Mouse (Mus musculus) neural tube, embryonic 10.5 days (tissue): Measurements from ENCODE around the gene Grik4.
A peak's percentile ranks its signal among the peaks of the same experiment; 100 is the strongest.

Source experiments
- DNase-seq: peaks from one replicate; pipeline ENCODE4 v3.0.0-alpha.2; 2017; ENCODE audit warnings: low spot score; ENCODE audit errors: extremely low spot score

Grik4 gene

GRCm38 (mm10) chr9:42861238-42861637 is 83.1 kb downstream of the Grik4 start:
- DNase-seq = no peak

DNA sequence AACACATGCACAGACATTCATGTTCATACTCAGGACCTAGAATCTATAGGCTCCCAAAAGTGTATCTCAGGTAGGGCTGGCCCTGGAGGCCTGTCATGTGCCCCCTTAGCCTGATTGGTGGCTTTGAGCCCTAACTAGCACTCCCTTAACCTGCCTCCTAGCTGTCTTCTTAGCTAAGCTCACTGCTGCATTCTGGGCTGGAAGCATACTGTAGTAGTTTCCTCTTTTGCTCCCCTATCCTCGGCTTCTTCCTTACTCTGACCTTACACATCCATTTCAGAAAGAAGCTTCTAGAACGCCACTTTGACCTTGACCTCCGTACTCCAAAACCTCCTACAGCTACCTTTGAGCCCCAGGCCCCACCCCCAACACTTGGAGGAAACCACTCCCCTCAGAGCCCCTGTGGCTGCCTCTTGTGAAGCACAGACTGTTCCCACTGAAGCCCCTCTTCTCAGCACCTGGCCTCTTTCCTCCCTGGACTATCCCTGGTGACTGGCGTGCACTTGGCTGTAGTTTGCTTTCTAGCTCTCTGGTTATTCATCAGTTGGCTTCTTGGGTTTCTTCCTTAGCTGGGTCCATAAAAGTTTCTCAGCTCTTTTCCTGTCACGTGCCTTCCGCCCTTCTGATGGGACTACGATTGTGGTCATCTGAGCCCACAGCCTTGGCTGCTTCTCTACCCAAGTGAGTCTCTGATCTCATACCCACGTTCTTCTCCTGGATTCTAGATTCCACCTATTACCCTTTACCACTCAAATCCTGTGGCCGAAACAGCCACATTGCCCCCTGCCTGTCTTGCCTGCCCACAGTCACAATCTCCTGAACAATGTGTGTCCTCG is 84.1 kb downstream of the Grik4 start:
- DNase-seq = no peak

GRCm38 (mm10) chr9:42858998-42859690 is 85.1 kb downstream of the Grik4 start:
- no peak for DNase-seq

DNA sequence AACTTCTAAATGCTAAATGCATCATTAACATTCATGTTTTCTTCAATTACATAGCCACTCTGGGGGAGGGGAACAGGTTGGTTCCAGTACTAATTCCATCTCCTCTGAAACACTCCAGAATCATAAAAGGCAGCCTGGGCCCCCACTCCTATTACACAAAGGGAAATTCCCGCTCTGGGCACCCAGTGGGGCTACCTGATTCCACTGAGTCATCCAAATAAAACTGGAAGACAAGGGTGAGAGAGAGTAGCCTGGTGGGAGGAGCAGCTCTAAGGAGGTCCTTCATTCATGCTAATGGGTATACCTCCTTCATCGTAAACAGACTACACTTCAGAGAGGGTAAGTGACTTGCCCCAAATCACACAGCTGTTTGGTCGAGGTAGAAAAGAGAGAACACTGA is 85.7 kb downstream of the Grik4 start:
- no peak for DNase-seq

DNA sequence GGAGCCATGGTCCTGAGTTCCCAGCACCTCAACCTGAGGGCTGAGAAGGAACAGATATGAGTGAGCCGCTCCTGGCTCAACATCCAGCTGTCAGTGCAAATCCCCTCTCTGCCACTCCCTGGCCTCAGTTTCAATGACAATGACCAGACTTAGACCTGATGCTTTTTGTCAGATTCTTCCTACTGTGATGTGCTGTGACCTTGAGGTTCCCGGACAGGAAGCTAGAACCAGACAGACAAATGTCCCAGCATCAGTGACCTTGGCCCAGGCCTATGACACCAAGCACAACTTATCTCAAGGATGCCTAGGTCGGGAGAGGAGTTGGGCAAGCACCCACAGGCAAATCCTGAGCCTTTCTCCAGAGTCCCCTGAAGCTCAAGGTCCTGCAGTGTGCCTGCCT is 86.5 kb downstream of the Grik4 start:
- no peak for DNase-seq

GRCm38 (mm10) chr9:42853077-42853476 is 91.2 kb downstream of the Grik4 start:
- DNase-seq = no peak

DNA sequence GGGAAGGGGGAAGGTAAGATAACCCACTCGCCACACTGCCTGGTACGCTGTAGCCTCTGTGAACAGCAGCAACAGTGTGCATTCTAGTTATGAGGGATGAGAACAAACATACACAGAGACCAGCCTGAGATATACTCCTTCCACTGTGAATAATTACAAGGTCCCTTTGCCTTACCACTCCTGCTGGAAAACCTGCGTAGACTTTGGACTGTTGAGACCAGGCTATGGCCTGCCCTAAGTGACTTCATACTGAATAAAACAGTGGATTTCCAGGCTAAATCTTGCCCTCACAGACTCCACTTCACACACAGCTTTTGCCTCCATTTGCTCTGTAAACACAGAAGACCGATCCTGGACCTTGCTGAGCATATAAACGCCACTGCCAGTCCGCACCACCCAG is 94.2 kb downstream of the Grik4 start:
- no peak for DNase-seq

DNA sequence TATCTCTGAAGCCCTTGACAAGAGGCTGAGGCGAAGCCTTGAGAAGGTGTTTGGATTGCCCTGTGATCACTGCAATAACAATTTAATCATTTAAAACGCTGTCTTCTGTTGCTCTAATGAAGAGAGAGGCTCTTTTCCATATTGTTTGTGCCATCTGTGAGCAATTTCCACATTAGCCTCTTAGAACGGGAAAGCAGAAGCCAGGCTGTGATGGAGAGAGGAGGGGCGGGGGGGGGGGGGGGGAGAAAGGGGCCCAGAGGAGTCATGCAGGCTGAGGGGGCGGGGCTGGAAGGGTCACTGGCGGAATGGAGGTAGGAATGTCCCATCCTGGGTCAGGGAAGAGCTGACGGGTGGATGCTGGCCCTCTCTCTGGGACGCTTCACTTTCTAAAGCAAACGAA is 96.2 kb downstream of the Grik4 start:
- DNase-seq = no peak

- no peak for DNase-seq
These were observed 97.4 kb downstream of the Grik4 start for GRCm38 (mm10) chr9:42846676-42847425.

- no peak for DNase-seq
These were observed 98.2 kb downstream of the Grik4 start for GRCm38 (mm10) chr9:42846139-42846538.

DNA sequence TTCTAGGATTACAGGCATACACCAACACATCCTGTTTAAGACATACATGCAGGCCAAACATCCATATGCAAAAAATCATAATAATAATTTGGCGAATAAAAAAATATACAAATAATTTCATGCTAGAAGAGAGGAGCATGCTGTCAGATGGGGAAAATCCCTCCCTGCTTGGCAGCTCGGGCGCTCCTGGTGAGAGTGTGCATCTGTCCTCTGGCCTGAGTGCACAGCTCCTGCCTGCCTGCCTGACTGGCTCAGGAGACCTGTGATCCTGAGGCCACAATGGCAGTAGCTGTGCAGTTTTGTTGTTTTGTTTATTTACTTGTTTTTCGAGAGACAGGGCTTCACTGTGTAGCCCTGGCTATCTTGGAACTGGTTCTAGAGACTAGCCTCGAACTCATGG is 100.0 kb downstream of the Grik4 start:
- DNase-seq = no peak

DNA sequence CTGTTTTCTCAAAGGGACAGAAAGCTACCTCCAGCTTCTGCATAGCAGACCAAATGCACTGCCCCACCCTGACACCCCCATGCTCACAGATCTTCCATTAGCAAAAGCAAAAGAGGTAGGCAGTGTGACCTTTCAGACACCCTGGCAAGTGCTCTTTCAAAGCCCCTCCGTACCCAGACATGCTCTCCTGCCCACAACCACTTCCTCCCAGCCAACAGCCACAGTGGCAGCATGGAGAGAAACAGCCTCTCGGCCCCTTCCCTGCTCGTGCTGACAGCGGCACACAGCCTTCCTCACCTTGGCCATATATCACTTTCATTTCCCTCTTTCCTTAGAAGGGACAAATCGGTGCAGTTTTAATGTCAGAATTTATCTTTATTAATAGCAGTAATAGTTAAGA is 106.0 kb downstream of the Grik4 start:
- no peak for DNase-seq

GRCm38 (mm10) chr9:42837498-42837897 is 106.8 kb downstream of the Grik4 start:
- no peak for DNase-seq

DNA sequence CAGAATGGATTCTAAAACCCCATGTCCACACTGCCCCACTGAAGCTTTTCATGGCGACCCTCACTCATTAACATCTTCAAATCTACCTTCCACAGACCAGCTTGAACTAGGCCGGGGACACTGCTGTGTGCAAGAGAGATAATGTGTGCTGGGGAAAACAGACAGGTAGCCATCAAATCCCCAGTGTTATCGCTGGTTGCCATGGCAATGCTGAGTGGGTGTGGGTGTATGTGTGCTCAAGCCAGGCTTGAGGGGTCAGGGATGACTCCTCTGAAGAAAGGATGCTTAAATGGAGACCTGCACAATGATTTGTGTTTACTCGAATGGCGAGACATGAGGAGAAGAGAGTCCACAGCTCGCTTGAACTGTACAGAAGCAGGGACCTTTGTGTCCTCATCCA is 112.7 kb downstream of the Grik4 start:
- DNase-seq = no peak

- peak; percentile 42 for DNase-seq
These were observed 125.0 kb downstream of the Grik4 start for GRCm38 (mm10) chr9:42819247-42819646.

DNA sequence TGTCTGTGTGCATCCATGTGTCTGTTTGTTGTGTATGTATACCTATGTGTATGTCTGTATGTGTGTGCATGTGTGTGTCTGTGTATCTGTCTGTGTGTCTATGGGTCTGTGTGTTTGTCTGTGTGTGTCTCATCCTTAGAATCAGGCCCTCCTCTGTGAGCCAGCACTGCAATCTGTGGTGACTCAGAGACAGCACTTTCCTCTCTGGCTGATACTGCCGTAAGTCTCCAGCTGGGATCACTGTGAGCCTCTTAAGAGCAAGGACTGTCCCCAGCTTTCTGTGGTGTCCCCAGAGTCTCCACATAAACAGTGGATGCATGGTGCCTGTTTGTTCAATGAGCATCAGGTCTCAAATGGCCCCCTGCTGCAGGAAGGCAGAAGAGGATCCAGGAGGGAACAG is 127.5 kb downstream of the Grik4 start:
- DNase-seq = no peak

GRCm38 (mm10) chr9:42809146-42809545 is 135.1 kb downstream of the Grik4 start:
- DNase-seq = no peak

GRCm38 (mm10) chr9:42808394-42808793 is 135.9 kb downstream of the Grik4 start:
- no peak for DNase-seq

DNA sequence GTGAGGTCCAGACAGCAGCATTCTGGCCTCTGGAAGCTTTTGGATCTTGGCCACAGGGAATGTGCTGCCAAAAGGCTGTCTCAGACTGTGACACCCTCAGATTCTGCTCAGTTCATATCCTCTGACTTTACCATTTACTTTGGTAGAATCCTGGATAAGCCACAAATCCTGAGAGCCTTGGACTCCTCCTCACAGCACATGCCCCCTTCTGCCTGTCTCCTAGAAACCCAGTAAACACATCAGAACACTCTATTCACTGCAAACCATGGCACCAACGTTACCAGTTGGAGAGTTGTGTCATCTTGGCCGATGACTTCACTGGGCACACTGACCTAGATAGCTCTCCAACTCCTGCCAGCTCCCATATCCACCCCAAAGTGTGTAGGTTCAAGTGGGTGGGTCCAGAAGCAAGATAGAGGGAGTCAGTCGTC is 141.2 kb downstream of the Grik4 start:
- no peak for DNase-seq

GRCm38 (mm10) chr9:42801929-42802328 is 142.4 kb downstream of the Grik4 start:
- DNase-seq = no peak

DNA sequence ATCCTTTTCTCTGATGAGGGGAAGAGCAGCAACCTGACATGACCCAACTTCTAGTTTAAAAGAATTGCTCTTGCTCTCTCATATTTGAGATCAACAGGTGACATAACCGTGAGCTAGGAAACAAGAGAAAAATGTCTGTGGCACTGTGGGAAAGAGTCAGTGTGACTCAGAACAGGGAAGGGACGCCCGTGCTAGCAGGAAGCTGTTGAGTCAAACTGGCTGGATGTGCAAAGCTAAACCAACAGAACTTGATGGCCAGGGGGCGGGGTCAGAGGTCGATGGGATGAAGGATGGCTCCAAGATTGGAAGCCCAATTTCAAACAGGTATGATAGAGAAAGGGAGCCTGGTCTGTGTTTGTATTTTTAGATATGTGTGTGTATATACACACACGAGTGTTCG is 144.2 kb downstream of the Grik4 start:
- DNase-seq = no peak

DNA sequence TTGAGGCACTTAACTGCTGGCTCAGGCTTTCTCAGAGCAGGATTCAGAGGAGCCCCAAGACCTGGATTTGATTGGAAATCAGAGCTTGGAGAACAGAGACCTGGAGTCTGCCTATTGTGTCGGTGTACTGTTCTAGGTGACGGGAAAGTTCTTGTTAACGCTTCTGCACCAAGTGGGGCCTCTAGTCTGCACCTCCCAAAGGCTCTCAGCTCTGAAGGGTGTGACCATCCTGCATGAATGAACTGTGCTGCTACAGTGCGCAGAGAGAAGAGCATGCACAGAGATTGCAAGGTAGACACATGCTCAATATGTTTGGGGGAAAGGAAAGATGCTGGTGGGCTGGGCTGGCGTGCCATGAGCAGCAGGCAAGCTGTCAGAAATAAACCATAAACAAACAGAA is 144.6 kb downstream of the Grik4 start:
- no peak for DNase-seq
